Mouse (Mus musculus) neural tube, embryonic 15.5 days (tissue): ENCODE measurements at regions not wholly inside any gene's neighbourhood (a gene's known extent, or its start where the extent isn't known, plus 50 kb on each side); places are given as distances from the start of the nearest gene placed in this dataset.
A peak's percentile ranks its signal among the peaks of the same experiment; 100 is the strongest.

Source experiments
- ATAC-seq: fragments of 200-750 bp; cut with Nextera tagmentation; 2 replicates; pipeline ENCODE4 v1.8.0; 2017; ENCODE audit warnings: mild to moderate bottlenecking, moderate TSS enrichment, moderate library complexity; ENCODE audit not compliant: low FRiP score
- H3K27ac ChIP-seq: fragments of 300-500 bp; sonication (generic); replicated peaks from 2 replicates; pipeline ENCODE4 v1.5.1; 2015; ENCODE audit warnings: mild to moderate bottlenecking, inconsistent platforms
- H3K27me3 ChIP-seq: fragments of 300-500 bp; sonication (generic); replicated peaks from 2 replicates; pipeline ENCODE4 v1.6.1; 2015; ENCODE audit warnings: inconsistent platforms
- H3K36me3 ChIP-seq: fragments of 300-500 bp; sonication (generic); 2 replicates; pipeline ENCODE4 v1.6.1; 2015; ENCODE audit warnings: inconsistent platforms
- H3K4me1 ChIP-seq: fragments of 300-500 bp; sonication (generic); 2 replicates; pipeline ENCODE4 v1.6.1; 2015; ENCODE audit warnings: inconsistent platforms
- H3K4me2 ChIP-seq: fragments of 300-500 bp; sonication (generic); 2 replicates; pipeline ENCODE4 v1.6.1; 2015; ENCODE audit warnings: inconsistent platforms, mild to moderate bottlenecking, moderate library complexity
- H3K4me3 ChIP-seq: fragments of 300-500 bp; sonication (generic); replicated peaks from 2 replicates; pipeline ENCODE4 v1.5.1; 2015; ENCODE audit warnings: mild to moderate bottlenecking, inconsistent platforms
- H3K9ac ChIP-seq: fragments of 300-500 bp; sonication (generic); replicated peaks from 2 replicates; pipeline ENCODE4 v1.6.1; 2015; ENCODE audit warnings: mild to moderate bottlenecking, inconsistent platforms
- H3K9me3 ChIP-seq: fragments of 300-500 bp; sonication (generic); replicated peaks from 2 replicates; pipeline ENCODE4 v1.6.1; 2016; ENCODE audit warnings: inconsistent platforms
- WGBS: fragments of 180-500 bp; shearing (Covaris S2); methylation state at CpG from one replicate; pipeline ENCODE4 v1.1.7; 2015; ENCODE audit warnings: mixed read lengths; 5-methylcytosine and 5-hydroxymethylcytosine counted together

DNA sequence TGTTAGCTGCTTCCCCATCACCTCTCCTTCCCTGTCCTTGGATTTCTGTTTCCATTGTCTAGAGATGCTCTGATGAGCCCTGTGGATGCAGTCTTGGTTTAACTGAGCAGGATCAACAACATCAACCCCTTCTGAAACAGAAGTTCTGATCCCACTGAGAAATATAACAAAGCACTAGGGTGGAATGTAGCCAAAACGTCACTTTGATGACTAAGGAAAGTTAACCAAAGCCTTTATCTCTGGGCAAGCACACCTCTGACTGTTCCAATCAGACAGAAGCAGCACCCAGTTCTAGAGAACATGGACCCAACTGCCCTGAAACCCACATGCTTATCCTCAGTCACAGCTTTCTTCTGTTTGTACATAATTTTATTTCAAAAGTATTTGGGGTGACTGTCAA lies 193.2 kb downstream of the Tm2d1 start:
- H3K9ac ChIP-seq, result no peak overlapping the region
- 57% methylated on average over 1 of the region's 1 CpGs for WGBS
- ATAC-seq, result no peak
- no peaks in the 10 kb centered on the region for H3K4me1 ChIP-seq
- H3K27me3 ChIP-seq, result no peaks in the 10 kb centered on the region
- H3K36me3 ChIP-seq, result no peaks in the 10 kb centered on the region
- H3K27ac ChIP-seq, result no peak overlapping the region
- H3K4me2 ChIP-seq, result no peak overlapping the region
- H3K9me3 ChIP-seq, result no peaks in the 10 kb centered on the region
- H3K4me3 ChIP-seq, result no peak overlapping the region

DNA sequence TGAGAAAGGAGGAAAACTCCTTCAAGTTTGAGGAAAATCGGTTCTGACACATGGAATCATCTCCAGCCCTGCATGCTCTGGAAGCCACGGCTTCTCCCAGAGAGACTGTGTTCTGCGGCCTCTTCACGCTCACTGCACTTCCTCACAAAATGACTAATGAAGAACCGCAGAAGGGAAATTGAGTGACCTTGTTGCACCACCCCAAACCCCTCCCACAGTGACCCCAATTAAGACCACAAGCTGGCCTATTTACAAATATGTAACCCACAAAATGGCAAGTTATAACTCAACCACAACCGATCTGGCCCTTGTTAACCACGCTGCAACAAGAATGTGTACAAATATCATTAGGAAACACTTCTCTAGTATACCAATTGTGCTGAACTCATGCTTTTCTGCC lies 194.2 kb downstream of the Tm2d1 start:
- no peaks in the 10 kb centered on the region for H3K27me3 ChIP-seq
- no peaks in the 10 kb centered on the region for H3K4me1 ChIP-seq
- H3K36me3 ChIP-seq, result no peaks in the 10 kb centered on the region
- H3K27ac ChIP-seq, result no peak overlapping the region
- WGBS, result 86% methylated on average over 7 of the region's 7 CpGs
- no peak overlapping the region for H3K4me3 ChIP-seq
- no peak overlapping the region for H3K4me2 ChIP-seq
- no peaks in the 10 kb centered on the region for H3K9me3 ChIP-seq
- ATAC-seq, result no peak
- no peak overlapping the region for H3K9ac ChIP-seq

DNA sequence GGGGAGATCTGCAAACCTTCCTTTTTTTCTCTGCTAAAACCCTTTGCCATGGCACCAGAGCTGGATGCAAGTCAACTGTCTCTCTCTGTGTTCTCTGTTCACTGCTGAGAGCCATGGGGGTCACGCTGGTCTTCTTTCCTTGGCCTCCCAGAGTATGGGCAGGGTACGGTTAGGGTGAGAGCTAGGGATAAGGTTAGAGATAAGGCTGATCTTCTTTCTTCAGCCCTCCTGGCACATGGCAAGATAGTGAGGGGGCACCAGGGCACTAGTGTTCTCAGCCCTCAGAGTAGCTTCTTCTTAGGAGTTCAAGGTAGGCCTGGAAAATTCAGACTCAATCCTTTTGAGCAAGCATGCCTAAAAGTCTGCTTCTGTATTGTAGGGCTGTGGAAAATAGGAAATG lies 196.1 kb downstream of the Tm2d1 start:
- no peaks in the 10 kb centered on the region for H3K27me3 ChIP-seq
- no peaks in the 10 kb centered on the region for H3K9me3 ChIP-seq
- no peak overlapping the region for H3K4me3 ChIP-seq
- no peak for ATAC-seq
- no peak overlapping the region for H3K4me2 ChIP-seq
- H3K9ac ChIP-seq, result no peak overlapping the region
- no peaks in the 10 kb centered on the region for H3K36me3 ChIP-seq
- H3K4me1 ChIP-seq, result peaks cover 2% of the 10 kb centered on the region
- no peak overlapping the region for H3K27ac ChIP-seq
- WGBS, result 94% methylated on average over 2 of the region's 2 CpGs

DNA sequence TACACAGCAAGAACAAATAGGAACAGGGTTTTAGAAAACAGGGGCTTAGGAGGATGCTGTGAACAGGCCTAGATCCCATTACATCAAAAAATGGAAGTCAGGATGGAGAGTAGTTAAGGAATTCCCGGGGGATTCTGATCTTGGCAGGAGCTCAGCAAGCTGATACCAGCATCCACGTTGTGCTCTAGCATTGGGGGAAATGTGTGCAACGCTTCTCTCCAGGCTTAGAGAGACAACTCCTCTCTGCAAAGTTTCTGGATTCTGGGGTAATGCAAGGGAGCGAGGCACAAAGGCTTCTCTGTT lies 201.1 kb downstream of the Tm2d1 start:
- H3K36me3 ChIP-seq, result no peaks in the 10 kb centered on the region
- WGBS, result 34% methylated on average over 4 of the region's 4 CpGs

DNA sequence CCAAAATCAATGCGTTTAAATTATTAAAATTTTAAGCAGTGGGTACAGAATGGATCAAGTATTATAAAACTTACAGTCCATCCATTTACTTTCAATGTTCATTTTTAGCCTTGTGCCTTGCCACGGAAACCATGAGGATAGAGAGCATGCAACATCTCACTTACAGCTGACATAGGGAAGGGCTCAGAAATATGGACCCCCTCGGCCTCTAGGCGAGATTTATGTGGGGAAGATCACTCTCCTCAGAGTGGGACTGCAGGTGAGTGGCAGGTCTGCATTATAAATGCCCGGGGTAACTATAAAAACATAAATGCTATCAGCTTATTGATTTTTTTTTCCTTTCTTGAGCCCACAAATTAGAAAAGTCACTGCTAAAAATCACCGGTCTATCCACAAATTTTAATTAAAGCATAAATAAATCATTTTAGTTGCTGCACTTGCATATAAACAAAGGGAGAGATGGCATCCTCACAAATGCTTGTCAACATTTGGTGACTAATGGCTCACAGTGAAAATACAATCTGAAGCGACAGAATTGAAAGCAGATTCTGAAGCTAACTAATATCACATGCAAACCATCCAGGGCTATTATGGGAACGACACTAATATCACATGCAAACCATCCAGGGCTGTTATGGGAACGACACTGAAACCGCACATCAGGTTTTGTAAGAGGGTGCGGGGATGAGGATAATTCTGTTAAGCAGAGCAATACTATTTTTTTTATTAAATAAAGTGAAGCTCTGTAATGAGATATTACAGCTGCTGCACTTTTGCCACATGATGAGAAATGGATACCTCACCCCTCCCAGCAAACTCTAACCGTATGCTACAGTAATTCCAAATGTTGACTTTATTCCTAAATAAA lies 201.7 kb downstream of the Tm2d1 start:
- H3K4me3 ChIP-seq, result no peak overlapping the region
- peak overlapping the region; percentile 51; the same call in 1 of the 2 replicates for H3K27ac ChIP-seq
- peaks cover 21% of the 10 kb centered on the region for H3K4me1 ChIP-seq
- H3K36me3 ChIP-seq, result no peaks in the 10 kb centered on the region
- ATAC-seq, result peak; percentile 59; the same call in 1 of the 2 replicates
- peak overlapping the region; percentile 17; the same call in 1 of the 2 replicates for H3K4me2 ChIP-seq
- no peak overlapping the region for H3K9ac ChIP-seq
- H3K9me3 ChIP-seq, result no peaks in the 10 kb centered on the region
- no peaks in the 10 kb centered on the region for H3K27me3 ChIP-seq
- WGBS, result 51% methylated on average over 12 of the region's 12 CpGs

More for the DNA sequence above, 201.1 kb downstream of the Tm2d1 start:
- Histone ChIP-seq H3K9ac (no peak overlapping the region), H3K27ac (peak overlapping the region; percentile 51; the same call in 1 of the 2 replicates), H3K4me1 (peaks cover 21% of the 10 kb centered on the region), H3K9me3 (no peaks in the 10 kb centered on the region), H3K27me3 (no peaks in the 10 kb centered on the region), H3K4me2 (peak overlapping the region; percentile 17; the same call in 1 of the 2 replicates), H3K4me3 (no peak overlapping the region)
- 0 out of 2 replicates have a peak, but pooled peaks have one; percentile 31 for ATAC-seq

DNA sequence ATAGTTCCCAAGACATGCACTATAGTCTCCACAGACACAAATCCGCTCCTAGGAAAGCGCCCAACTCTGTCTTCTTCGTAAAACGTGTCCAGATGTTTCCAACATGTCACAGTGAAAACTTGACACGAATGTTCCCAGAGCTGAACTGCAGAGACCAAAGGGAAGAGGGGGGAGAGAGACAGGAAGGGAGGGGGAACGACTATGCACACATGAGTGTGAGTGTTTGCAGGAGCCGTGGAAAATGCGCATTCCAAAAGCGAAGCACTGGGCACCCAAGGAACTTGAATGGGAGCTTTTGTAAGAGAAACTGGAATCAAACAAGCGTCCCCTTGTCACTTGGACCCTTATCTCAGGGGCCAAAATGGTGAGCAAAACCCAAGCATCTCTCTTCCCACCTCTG lies 202.8 kb downstream of the Tm2d1 start:
- Histone ChIP-seq H3K4me2 (no peak overlapping the region; the same call in 1 of the 2 replicates), H3K36me3 (no peaks in the 10 kb centered on the region), H3K27me3 (no peaks in the 10 kb centered on the region), H3K4me1 (peaks cover 21% of the 10 kb centered on the region), H3K4me3 (no peak overlapping the region), H3K9ac (no peak overlapping the region), H3K27ac (no peak overlapping the region), H3K9me3 (no peaks in the 10 kb centered on the region)
- no peak; the same call in 1 of the 2 replicates for ATAC-seq
- WGBS, result 43% methylated on average over 10 of the region's 10 CpGs
